Mouse (Mus musculus) heart, embryonic 12.5 days (tissue): ENCODE results near the gene Prm2. TPM values are rescaled to one million over a fixed set of nuclear protein-coding genes. Genes with fewer than 3 reads are reported as not detected.

Source experiments
- ATAC-seq: fragments of 200-750 bp; cut with Nextera tagmentation; 2 replicates; pipeline ENCODE4 v1.8.0; 2017; ENCODE audit warnings: moderate TSS enrichment, moderate library complexity; ENCODE audit not compliant: insufficient number of reproducible peaks, low FRiP score
- H3K27ac ChIP-seq: fragments of 300-500 bp; sonication (generic); 2 replicates; pipeline ENCODE4 v1.5.1; 2016; ENCODE audit warnings: mild to moderate bottlenecking, moderate library complexity; ENCODE audit not compliant: poor library complexity, severe bottlenecking
- H3K27me3 ChIP-seq: fragments of 300-500 bp; sonication (generic); replicated peaks from 2 replicates; pipeline ENCODE4 v1.6.1; 2016; ENCODE audit warnings: mild to moderate bottlenecking, moderate library complexity
- H3K36me3 ChIP-seq: fragments of 300-500 bp; sonication (generic); 2 replicates; pipeline ENCODE4 v1.6.1; 2016; ENCODE audit warnings: mild to moderate bottlenecking, moderate library complexity
- H3K4me1 ChIP-seq: fragments of 300-500 bp; sonication (generic); replicated peaks from 2 replicates; pipeline ENCODE4 v1.6.1; 2016; ENCODE audit warnings: mild to moderate bottlenecking
- H3K4me2 ChIP-seq: fragments of 300-500 bp; sonication (generic); 2 replicates; pipeline ENCODE4 v1.6.1; 2016; ENCODE audit warnings: mild to moderate bottlenecking, moderate library complexity
- H3K4me3 ChIP-seq: fragments of 300-500 bp; sonication (generic); 2 replicates; pipeline ENCODE4 v1.5.1; 2016; ENCODE audit warnings: mild to moderate bottlenecking
- H3K9ac ChIP-seq: fragments of 300-500 bp; sonication (generic); 2 replicates; pipeline ENCODE4 v1.6.1; 2016; ENCODE audit warnings: mild to moderate bottlenecking, moderate library complexity
- H3K9me3 ChIP-seq: fragments of 300-500 bp; sonication (generic); replicated peaks from 2 replicates; pipeline ENCODE4 v1.6.1; 2016; ENCODE audit warnings: mild to moderate bottlenecking, moderate library complexity
- WGBS: fragments of 180-500 bp; shearing (Covaris S2); methylation state at CpG from one replicate; pipeline ENCODE4 v1.1.7; 2016; 5-methylcytosine and 5-hydroxymethylcytosine counted together
- polyA plus RNA-seq: library from polyadenylated mRNA; unstranded; fragments of >200 nt; fragmentation: Nextera tagmentation; extraction: Ambion mirVana; gene quantifications from 2 replicates; pipeline ENCODE4 v1.2.1, GENCODE M21; 2016

Prm2 gene
- polyA plus RNA-seq, 1 experiment from 2014 or later: not detected

- H3K36me3 ChIP-seq: no peaks in the 10 kb centered on the region
- WGBS: 72% methylated on average over 3 of the region's 3 CpGs
- H3K27ac ChIP-seq: no peak overlapping the region
- H3K9me3 ChIP-seq: no peaks in the 10 kb centered on the region
- no peak overlapping the region for H3K4me2 ChIP-seq
- H3K4me3 ChIP-seq: no peak overlapping the region
- no peak for ATAC-seq
- no peak overlapping the region for H3K9ac ChIP-seq
- peaks cover 8% of the 10 kb centered on the region for H3K4me1 ChIP-seq
- no peaks in the 10 kb centered on the region; the same call in 1 of the 2 replicates for H3K27me3 ChIP-seq
Measured at GRCm38 (mm10) chr16:10754521-10755296, 41.2 kb downstream of the Prm2 start.

GRCm38 (mm10) chr16:10749824-10750223 is 46.1 kb downstream of the Prm2 start:
- H3K4me2 ChIP-seq: no peak overlapping the region
- ATAC-seq: peak; percentile 71; the same call in 1 of the 2 replicates
- WGBS: 25% methylated on average over 7 of the region's 7 CpGs

GRCm38 (mm10) chr16:10749226-10749625 is 46.7 kb downstream of the Prm2 start:
- H3K9ac ChIP-seq: no peak overlapping the region
- H3K27me3 ChIP-seq: no peaks in the 10 kb centered on the region
- no peak for ATAC-seq
- H3K9me3 ChIP-seq: no peaks in the 10 kb centered on the region
- no peak overlapping the region for H3K4me2 ChIP-seq
- peaks cover 17% of the 10 kb centered on the region for H3K4me1 ChIP-seq
- no peaks in the 10 kb centered on the region for H3K36me3 ChIP-seq
- 28% methylated on average over 7 of the region's 7 CpGs for WGBS
- H3K4me3 ChIP-seq: no peak overlapping the region
- H3K27ac ChIP-seq: 0 out of 2 replicates have a peak overlapping the region, but pooled peaks have one; percentile 10

More at GRCm38 (mm10) chr16:10749824-10750223, 46.1 kb downstream of the Prm2 start:
- no peaks in the 10 kb centered on the region for H3K36me3 ChIP-seq
- no peak overlapping the region for H3K4me3 ChIP-seq
- H3K9me3 ChIP-seq: no peaks in the 10 kb centered on the region
- H3K27ac ChIP-seq: 0 out of 2 replicates have a peak overlapping the region, but pooled peaks have one; percentile 10
- no peak overlapping the region for H3K9ac ChIP-seq
- no peaks in the 10 kb centered on the region for H3K27me3 ChIP-seq
- H3K4me1 ChIP-seq: peaks cover 17% of the 10 kb centered on the region

Other genes starting within 250 kb of the Prm2 start
- 6.0 and 6.2 TPM in 2 replicates for gene Socs1, start 10.6 kb downstream of the Prm2 start, polyA plus RNA-seq
- gene Tnp2, start 7.5 kb downstream of the Prm2 start, polyA plus RNA-seq: not detected in 2 replicates
- not detected in 2 replicates for gene Prm3, start 5.2 kb downstream of the Prm2 start, polyA plus RNA-seq
- gene Prm1, start 9.7 kb upstream of the Prm2 start, polyA plus RNA-seq: 0.48 TPM in 1 of 2 replicates, not detected in the other
- not detected in 2 replicates for gene Gm11172, start 16.8 kb upstream of the Prm2 start, polyA plus RNA-seq
- gene Rmi2, start 38.9 kb upstream of the Prm2 start, polyA plus RNA-seq: 3.9 and 5.0 TPM in 2 replicates